Mouse (Mus musculus) subcutaneous adipose tissue, adult 2 months (tissue): Measurements from ENCODE around the gene Gm4181. TPM values are rescaled to one million over a fixed set of nuclear protein-coding genes. Genes with fewer than 3 reads are reported as not detected.

ENCODE experiments used
- polyA plus RNA-seq: library from polyadenylated mRNA; depleted of rRNA; stranded (reverse); fragments of >200 nt; gene quantifications from 2 replicates; pipeline ENCODE4 v1.2.3, GENCODE M21; 2012; ENCODE audit warnings: low replicate concordance; rRNA removed

The Gm4181 gene
- polyA plus RNA-seq = not detected in 2 replicates

GRCm38 (mm10) chr14:51635566-51635965, at the start of gene Gm4181:
Gene Gm4181, minus strand, starts transcription at chr14:51635666.

DNA sequence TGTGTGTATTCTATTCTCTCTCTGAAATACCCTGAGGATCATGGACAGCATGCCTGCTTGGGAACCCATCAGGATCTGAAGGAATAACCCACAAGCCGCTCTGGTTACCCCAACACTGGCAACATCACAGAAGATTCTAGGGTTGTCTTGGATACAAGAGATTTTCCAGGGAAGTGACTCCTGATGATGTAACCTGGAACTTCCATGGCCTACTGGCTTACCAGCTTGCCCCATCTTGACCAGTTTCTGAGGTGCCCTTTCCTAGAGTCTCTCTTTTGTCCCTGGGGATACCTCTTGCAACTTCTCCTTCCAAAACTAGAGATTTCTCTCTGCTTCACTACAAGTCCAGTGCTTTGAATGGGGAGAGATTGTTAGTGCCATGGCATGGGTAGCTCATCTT, 24.3 kb downstream of the Gm4181 start, which contains the start of gene Gm17078:
Gene Gm17078 (minus strand): TSS at position 101 of the 400 bp plus-strand sequence.

GRCm38 (mm10) chr14:51592039-51592438, 43.4 kb downstream of the Gm4181 start, which contains the start of gene Gm17174:
Gene Gm17174, minus strand, starts transcription at chr14:51592139.

Other genes starting within 250 kb of the Gm4181 start
- not detected in 2 replicates for gene Vmn2r88, start 224.8 kb downstream of the Gm4181 start, polyA plus RNA-seq
- gene Vmn2r89, start 183.8 kb downstream of the Gm4181 start, polyA plus RNA-seq = not detected in 2 replicates
- gene Gm5622, start 82.9 kb downstream of the Gm4181 start, polyA plus RNA-seq = not detected in 2 replicates
- not detected in 2 replicates for gene Gm17175, start 61.6 kb downstream of the Gm4181 start, polyA plus RNA-seq
- gene Gm17174, start 43.5 kb downstream of the Gm4181 start, polyA plus RNA-seq = not detected in 2 replicates
- gene Gm17078, start 24.4 kb downstream of the Gm4181 start, polyA plus RNA-seq = not detected in 2 replicates
- not detected in 2 replicates for gene Gm17079, start 59.8 kb upstream of the Gm4181 start, polyA plus RNA-seq
- not detected in 2 replicates for gene Gm5800, start 81.5 kb upstream of the Gm4181 start, polyA plus RNA-seq
- 0.32 TPM in 1 of 2 replicates, not detected in the other for gene Ang4, start 137.9 kb upstream of the Gm4181 start, polyA plus RNA-seq
- gene AY358078, start 164.4 kb upstream of the Gm4181 start, polyA plus RNA-seq = not detected in 2 replicates
- gene Ear6, start 218.0 kb upstream of the Gm4181 start, polyA plus RNA-seq = not detected in 2 replicates
- 28.2 and 46.1 TPM in 2 replicates for gene Mettl17, start 249.2 kb upstream of the Gm4181 start, polyA plus RNA-seq